Mouse (Mus musculus) embryo, embryonic 10 days (tissue): ENCODE measurements around the gene Gfy.

ENCODE experiments used
- DNase-seq: peaks from one replicate; pipeline ENCODE4 v3.0.0-alpha.2; 2015; ENCODE audit warnings: low spot score

The Gfy gene

DNA sequence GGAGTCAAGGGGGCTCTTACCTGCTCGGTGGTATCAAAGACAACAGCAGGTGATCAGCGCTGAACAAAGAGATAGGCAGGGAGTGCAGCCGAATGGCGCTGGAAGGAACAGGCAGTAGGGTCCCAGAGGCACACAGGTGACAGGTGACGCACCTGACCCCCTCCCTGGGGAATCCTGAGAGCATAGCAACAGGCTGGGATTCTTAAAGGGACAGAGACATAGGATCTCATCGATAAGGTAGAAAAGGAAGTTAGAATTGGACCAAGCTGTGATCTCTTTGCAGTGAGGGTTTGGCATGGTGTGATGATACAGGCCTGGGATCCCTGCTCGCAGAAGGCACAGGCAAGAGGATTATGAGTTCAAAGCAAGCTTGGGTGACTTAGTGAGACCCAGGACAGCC, at the start of gene Gfy:
Gene Gfy (minus strand): TSS at position 101 of the 400 bp plus-strand sequence.
- no peak for DNase-seq

GRCm38 (mm10) chr7:45229046-45229445, 49.7 kb upstream of the Gfy start:
- no peak for DNase-seq

GRCm38 (mm10) chr7:45228548-45228947, 49.2 kb upstream of the Gfy start:
- DNase-seq = no peak

DNA sequence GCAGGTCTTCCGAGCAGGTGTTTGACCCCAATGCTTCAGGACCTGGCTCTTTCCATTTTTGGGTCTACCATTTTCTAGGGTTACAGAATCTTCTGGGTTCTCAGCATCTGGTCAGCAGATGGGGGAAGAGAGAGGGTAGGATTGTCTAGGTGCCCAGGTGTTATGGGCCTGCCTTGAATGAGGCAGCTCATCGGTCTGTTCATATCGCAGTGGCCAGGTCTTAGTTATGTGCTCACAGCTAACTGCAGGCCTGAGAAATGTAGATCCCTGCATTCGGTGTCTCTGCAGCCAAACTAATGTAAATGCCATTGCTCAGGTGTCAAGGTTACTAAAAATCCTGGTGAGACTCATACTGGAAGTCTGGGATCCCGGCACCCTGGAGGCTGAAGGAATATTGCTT, 47.1 kb upstream of the Gfy start:
- DNase-seq = no peak

GRCm38 (mm10) chr7:45224826-45225225, 45.5 kb upstream of the Gfy start:
- DNase-seq = no peak

DNA sequence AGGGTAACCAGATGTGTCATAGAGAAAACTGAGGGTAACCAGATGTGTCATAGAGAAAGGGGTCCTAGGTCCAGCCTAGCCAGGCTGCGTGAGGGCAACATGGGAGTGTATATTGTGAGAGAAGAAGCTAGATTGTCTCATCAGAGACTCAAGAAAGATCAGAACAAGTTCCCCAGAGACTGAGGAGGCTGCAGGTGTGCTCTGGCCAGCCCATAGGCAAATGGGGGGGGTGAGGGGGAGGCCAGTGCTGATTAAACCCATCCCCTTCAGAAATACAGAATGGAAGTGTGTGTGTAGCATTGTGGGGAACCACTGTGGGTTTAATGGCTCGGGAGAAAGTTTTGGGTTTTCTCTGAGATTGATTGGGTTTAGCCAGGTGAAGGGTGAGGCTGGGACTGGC, 42.3 kb upstream of the Gfy start:
- no peak for DNase-seq

- DNase-seq = peak; percentile 90
Measured at GRCm38 (mm10) chr7:45216442-45217183, 37.2 kb upstream of the Gfy start.

DNA sequence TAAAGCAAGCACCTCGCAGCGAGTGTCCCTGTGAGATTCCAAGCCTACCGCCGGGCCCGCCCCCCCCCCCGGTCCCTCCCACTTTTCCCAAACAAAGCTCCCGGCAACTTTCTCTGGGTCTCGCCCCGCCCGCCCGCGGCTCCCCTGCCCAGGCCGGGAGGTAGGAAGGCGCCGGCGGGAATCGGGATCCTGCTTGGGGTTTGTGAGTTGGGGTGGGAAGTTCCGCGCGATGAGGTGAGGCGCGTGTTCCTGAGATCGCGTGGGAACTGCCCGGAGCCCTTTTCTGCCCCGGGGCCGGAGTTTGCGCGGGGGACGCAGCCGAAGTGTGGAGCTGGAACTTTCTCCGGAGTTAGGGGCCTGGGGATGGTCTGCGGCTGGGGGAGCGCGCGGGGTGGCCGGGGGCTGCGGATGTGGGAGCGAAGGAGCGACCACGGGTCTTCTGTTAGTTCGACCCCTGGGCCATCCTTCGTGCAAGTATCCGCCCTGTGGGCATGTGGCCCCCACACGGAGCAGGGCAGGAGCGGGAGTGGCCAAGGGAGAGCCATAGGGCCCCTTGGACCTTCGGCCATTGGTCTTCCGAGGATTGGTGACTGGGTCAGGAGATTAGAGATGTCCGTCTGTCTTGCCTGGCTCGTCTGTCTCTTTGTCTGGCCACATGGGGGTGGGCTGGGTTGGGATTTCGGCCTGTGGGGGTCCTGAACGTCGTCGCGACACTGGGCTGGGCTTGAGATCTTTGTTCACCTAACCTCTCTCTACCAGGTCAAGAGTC, 36.5 kb upstream of the Gfy start, which contains the start of gene Tead2:
Gene Tead2 (plus strand): TSS at position 81 of the 769 bp plus-strand sequence.
- peak; percentile 76 for DNase-seq

DNA sequence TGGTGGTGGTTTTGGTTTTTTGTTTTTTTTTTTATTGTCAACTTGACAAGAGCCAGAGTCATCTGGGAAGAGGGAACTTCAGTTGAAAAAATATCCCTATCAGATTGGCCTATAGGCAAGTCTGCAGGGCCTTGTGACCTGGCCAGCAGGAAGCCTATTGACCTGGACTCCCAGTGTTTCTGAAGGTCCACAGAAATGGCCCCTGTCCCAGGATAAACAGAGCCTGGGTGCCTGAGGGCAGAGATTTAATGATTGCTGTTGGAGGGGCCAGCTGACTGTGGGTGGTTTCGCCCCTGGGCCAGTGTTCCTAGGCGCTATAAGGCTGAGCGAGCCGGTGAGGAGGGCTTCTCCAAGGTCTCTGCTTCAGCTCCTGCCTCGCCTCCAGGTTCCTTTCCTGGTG, 34.3 kb upstream of the Gfy start:
- no peak for DNase-seq

GRCm38 (mm10) chr7:45212356-45212755, 33.0 kb upstream of the Gfy start:
- no peak for DNase-seq

DNA sequence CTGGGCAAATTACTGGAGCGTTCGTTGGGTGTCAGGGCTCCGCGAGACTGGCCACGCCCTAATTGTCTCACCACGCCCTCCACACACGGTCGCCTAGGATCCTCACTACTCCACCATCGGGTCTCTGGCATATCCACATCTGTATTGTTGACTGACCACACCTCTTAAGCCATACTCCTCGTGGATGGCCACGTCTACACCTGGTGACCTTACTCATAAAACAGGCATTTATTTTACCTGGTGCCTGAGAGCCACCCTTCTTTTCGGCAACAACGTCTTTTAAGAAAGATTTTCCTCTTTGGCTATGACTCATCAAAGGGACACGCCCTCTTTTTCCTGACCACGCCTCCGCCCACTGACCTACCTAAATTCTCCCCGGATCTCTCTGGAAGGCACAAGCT, 32.5 kb upstream of the Gfy start, which contains the start of gene Dkkl1:
Gene Dkkl1 (minus strand): TSS at position 297 of the 401 bp plus-strand sequence.
- DNase-seq = peak; percentile 29

GRCm38 (mm10) chr7:45211070-45211469, 31.7 kb upstream of the Gfy start:
- no peak for DNase-seq

DNA sequence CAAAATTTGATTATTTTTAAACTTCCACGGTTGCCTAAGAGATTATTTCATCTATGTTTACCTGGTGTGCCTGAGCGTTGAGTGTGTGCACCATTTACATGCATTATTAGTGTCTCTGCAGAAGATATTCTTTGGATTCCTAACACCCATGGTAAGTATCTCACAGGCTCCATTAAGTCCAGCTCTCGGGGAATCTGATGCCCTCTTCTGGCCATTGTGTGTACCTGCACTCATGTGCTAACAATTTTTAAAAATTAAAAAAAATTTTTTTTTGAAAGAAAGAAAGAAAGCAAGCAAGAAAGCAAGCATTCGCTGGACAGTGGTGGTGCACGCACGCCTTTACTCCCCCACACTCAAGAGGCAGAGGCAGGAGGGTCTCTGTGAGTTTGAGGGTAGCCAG, 28.9 kb upstream of the Gfy start:
- no peak for DNase-seq

GRCm38 (mm10) chr7:45204380-45205143, 25.2 kb upstream of the Gfy start, which contains the start of gene Ccdc155:
TSS of gene Ccdc155 (minus strand) at chr7:45204892.
- peak; percentile 100 for DNase-seq

- no peak for DNase-seq
Measured at GRCm38 (mm10) chr7:45202654-45203053, 23.3 kb upstream of the Gfy start.

GRCm38 (mm10) chr7:45198961-45199360, 19.6 kb upstream of the Gfy start:
- DNase-seq = no peak

DNA sequence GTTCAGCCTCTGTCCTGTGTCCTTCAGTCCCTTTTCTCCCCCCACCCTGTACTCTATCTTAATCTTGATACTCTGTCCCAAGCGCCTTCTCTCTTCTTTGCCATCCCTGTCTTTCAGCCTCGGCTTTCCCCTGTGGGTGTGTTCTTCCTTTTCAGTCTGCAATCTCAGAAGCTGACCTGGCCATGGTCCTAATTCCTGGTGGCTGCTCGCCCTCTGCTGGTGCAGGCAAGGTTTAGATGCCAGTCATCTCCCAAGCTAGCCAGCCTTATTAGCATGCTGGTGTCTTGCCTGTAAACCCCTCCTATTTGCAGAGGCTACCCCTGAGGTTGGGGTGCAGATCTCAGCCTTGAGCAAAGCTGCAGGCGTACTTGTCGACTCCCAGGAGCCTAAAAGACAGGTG, 19.1 kb upstream of the Gfy start:
- DNase-seq = peak; percentile 89

- no peak for DNase-seq
Measured at GRCm38 (mm10) chr7:45196994-45197393, 17.6 kb upstream of the Gfy start.

DNA sequence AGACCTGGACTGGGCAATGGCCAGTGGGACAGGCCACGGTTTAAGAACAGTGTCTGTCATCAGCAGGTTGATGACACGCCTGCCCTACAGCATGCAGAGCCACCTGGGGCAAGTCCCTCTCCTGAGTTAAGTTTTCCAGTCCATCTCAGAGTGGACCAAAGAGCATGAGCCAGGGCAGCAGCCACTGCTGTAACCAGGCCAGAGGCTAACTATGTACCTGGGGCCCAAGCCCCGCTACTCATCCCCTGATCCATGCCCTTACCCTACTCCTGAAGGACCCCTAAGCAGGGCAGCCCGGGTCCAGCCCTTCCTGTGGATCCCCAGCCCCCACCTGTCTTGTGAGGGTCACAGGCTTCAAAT, 16.8 kb upstream of the Gfy start:
- DNase-seq = no peak

- DNase-seq = no peak
Measured at GRCm38 (mm10) chr7:45195341-45196175, 16.2 kb upstream of the Gfy start.
